Mouse (Mus musculus): ENCODE data around the gene Fam57b.

The Fam57b gene

DNA sequence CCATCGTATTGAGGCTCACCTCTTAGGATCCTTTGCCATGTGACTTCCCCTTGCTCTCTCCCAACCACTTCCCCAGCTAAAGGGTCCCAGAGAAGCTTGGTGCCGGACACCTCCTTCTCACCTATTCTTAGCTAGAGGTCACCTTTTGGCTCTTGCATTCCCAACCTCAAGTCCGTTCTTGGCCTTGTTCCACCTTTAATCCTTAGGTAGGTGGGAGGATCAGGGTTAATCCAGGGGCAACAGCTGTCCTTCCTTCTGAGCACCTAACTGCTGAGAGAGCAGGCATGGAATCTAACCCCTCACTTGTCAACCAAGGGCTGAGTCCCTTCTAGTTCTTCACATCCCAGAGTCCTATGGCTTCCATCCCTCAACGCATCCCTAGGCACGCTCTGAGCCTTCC is 28.5 kb downstream of the Fam57b start:
- DNase-seq (ENCODE audit: low spot score), result no peak

DNA sequence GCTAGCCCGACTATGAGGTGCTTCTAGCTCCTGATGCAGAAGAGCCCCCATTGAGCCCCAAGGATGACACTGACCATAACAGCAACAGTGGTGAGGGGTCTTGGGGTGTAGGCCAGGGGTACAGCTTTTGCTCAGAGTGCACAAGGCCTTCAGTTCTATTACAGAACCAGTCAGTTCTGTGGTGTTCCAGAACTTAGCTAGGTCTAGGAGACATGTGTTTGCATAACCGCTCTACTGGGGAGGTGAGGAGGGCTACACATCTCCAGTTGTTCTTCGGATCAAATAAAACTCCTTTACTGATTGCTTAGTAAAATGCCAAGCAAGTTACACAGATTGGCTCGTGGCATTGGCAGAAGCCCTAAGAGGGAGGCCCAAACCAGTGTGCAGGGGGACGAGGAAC is 34.1 kb downstream of the Fam57b start, which contains the start of gene 4930451I11Rik:
Gene 4930451I11Rik (minus strand): TSS at position 101 of the 400 bp plus-strand sequence.
- no peak for DNase-seq (ENCODE audit: low spot score)

DNA sequence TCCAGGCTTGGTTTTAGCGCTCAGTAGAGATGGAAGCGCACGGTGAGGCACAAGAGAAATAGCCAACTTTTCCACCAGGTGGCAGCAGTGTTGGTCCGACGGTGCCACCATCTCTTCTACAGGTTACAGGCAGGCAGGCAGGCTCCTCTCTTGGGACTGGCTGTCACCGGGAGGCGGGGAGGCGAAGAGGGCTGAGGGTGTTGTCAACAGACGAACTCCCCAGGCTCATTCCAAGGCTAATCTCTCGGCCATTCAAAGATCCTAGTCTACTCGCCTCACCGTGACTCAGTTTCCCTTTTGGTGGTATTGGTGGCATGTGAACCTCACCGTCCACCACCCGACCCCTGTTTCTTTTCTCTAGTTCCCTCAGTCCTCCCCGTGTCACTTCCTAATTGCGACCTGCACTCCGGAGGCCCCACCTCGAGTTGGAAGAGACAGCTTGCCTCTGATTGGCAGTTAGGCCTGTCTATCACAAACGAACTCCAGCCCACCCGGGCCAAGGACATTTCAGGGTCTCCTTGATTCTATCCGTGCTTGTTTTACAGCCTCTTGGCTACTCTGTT is 34.6 kb downstream of the Fam57b start:
- DNase-seq (ENCODE audit: low spot score), result peak; percentile 86

DNA sequence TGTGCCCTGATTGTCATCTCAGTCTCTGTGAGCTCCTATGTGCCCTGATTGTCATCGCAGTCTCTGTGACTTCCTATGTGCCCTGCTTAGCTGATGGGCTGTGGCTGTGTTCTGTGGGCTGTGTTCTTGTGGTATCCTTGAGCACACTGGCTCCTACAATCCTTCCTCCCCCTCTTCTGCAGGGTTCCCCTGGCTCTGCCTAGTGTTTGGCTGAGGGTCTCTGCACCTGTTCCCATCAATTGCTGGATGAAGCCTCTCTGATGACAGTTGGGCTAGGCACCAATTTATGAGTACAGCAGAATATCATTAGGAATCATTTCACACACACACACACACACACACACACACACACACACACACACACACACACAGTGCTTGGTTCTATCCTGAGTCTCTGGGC is 35.8 kb downstream of the Fam57b start:
- DNase-seq (ENCODE audit: low spot score), result no peak

DNA sequence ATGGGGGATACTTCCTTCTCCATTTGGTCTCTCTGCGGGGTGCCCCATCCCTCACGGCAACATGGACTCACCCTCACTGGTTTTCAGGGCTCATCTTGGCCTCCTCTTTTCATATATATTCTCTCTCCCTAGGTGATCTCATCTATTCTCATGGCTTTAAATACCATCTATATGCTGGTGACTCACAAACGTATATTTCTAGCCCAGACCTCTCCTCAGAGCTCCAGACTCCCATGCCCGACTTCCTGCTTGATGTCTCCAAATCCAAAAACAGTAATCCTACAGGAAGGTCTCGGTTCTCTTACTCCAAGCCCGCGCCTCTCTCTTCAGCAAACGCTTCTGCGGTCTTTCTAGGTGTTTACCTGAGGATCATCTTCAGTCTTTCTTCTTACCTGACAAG is 45.8 kb downstream of the Fam57b start:
- DNase-seq (ENCODE audit: low spot score), result no peak

DNA sequence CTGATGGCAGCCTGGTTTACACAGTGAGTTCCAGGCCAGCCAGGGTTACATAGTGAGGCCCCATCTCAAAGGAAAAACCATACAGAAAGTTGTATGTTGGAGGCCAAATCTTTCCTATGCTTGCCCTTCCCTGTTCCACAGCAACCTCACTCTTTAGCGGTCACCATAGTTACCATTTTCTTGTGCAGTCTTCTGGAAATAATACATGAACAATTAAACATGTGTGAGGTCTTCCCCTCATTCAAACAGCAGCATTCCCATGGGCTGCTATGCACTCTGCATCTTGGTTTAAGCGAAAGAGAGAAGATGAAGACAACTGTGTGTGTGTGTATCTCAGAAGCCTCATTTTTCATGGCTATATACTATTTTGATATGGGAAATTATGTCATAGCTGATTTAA is 48.0 kb downstream of the Fam57b start:
- DNase-seq (ENCODE audit: low spot score), result no peak

DNA sequence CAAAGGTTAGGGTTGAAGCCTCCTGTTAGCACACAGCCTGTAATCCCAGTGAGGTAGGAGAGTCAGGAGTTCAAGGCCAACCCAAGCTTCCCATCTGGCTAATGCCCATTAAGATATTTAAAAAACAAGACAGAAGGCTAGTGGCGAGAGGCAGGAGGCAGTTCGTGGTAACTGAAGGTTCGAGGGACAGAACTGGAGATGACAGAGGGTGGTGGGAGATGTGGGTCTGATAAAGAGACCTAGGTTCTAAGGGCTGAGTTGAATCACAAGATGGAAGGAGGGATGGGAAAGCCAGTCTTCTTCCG is 49.6 kb downstream of the Fam57b start, which contains the start of gene Doc2a:
Gene Doc2a (plus strand): TSS at position 301 of the 305 bp plus-strand sequence.
- no peak for DNase-seq (ENCODE audit: low spot score)

DNA sequence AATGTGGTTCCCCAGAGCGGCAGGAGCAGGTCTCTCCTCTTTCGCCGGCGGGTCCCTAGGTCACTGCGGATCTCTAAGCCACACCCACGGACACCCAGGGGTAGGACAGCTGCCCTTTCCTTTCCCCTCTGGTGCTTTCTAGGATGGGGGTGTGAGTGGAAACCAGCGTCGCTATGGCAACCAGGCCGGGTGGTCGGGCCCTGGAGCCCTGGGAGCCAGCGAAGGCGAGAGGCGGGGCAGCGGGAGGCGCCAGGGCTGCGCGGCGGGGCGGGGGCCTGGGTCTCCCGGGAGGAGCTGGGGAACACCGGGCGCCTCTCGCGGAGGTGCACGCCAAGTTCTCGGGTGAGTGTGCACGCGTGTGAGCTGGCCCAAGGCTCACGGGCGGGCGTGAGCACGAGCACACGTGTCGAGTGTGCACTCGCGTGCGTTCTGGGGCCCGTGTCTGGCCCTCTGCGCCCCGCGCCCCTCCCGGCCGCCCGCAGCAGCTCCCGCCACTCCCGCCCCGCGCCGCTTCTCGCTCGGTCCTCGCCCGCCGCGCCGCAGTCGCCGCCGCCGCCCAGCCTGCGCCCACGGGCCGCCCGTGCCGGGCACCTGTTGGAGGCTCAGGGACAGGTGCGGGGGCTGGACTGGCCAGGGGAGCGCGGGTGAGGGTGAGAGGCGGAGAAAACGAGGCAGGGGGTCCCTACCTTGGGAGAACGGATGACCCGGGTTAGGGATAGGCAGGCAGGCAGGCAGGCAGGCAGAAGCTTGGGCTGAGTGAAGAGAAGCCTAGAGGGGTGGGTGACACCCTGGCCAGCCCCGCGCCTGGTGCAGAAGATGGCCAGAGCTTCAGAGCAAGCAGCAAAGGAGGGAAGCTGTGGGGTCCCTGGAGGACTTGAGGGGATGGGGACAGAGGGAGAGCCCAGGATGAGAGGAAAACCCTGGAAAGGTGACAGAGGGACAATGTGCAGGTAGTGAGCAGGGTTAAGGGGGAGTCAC is 50.2 kb downstream of the Fam57b start:
- no peak for DNase-seq (ENCODE audit: low spot score)

DNA sequence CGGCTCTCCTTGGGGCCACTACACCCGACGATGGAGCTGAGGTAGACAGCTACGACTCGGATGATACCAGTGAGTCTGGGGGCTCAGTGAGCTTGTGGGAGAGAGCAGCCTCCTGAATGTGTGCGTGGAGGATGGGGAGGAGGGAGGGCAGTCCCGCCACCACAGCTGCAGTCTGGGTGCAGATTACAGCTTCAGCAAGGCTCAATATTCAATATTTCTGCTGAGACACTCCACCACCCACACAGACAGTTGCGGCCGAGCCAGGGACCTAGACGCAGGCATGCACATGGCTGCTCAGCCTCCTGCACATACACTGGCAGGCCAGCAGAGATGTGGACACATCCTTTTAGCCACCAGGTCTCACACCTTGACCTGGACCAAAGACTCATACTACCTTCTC is 51.3 kb downstream of the Fam57b start:
- no peak for DNase-seq (ENCODE audit: low spot score)

DNA sequence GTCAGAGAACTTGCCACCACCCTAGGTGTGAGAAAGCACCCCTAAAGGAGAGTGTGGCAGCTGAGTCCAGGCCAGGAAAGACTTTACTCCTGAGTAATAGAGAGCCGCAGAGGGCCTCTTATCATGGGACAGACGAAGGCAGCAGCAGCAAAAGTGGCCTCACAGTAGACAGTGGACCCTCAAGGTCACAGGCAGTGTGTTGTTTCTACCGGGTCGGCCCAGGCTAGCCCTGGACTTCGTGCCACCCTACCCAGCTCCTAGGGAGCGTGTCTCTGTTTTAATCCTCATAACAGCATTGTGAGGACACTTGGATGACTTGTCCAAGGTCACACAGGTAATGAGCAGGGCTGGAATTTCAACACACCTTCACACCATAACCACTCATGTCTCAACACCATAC is 52.7 kb downstream of the Fam57b start:
- DNase-seq (ENCODE audit: low spot score), result no peak

DNA sequence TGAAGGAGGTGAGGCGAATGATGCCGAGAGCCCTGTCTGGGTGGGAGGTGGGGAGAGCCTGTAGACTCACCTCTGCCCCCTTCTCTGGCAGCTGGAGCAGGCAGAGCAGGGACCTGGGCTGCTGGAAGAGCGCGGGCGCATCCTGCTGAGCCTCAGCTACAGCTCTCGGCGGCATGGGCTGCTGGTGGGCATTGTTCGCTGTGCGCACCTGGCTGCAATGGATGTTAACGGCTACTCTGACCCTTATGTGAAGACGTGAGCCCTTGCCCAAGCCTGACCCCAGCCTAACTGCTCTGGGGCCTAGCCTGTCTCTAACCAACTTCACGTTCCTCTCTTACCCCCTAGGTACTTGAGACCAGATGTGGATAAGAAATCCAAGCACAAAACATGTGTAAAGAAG is 53.7 kb downstream of the Fam57b start:
- DNase-seq (ENCODE audit: low spot score), result no peak

DNA sequence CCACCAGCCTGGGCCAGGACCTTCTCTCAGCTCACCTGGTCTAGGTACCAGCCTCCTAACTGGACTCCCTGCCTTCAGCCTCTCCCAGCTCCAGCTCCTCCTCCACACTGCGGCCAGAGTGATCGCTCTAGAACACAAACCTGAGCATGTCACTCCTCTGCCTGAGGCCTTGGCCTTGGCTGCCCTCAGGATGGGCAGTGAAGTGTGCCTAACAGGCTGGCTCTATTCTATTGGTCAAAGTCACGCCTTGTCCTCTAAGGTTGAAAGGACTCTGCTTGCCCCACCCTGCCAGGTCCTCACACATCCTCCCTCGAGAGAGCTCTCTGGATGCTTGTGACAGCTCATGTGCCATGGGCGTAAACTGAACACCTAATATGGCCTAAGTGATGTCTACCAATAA is 56.0 kb downstream of the Fam57b start:
- DNase-seq (ENCODE audit: low spot score), result peak; percentile 35

DNA sequence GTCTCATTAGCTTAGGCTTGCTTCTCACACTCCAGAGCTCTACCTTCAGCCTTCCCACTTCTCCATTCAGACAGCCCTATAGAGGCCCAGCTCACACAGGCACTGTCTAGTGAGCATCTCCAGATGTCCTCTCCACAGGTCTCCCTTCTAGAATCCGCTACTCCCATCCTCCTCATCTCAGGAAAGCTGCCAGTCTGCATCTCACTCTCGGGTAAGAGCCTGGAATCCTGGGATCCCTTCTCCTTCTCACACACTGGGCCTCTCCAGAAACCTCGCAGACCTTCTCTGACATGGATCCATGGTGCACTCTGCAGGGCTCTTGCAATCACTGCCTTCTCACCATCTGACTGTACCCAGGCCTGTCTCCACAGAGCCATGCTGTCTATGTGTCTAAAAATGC is 58.2 kb downstream of the Fam57b start:
- DNase-seq (ENCODE audit: low spot score), result no peak

DNA sequence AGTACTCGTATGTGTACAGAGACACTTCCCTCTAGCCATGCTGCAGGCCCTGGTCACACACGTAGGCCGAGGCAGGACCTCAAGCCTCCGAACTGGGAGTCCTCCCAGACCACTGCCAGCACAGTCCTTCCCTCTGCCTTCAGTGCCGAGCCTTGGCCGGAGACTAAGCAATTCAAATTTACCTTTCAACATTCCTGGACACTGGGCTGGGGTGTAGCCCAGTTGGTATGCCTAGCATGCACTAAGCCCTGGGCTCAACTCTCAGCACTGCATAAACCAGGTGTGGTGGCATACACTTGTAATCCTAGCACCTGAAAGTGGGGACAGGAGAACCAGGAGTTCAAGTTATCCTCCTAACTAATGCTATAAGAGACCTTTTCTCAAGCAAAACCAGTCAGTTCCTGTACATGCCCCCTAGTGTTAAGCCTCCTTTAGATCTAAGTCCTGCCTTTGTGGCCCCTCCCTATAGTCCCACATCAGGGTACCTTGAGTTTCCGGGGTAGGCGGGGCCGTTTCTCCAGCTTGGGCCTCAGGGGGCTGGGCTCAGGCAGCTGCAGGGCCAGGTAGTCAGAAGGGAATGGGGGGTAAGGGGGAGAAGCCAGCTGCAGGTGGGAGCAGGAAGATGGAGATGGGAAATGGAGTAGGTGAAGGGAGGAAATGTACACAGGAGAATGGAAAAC is 59.4 kb downstream of the Fam57b start:
- DNase-seq (ENCODE audit: low spot score), result peak; percentile 65

DNA sequence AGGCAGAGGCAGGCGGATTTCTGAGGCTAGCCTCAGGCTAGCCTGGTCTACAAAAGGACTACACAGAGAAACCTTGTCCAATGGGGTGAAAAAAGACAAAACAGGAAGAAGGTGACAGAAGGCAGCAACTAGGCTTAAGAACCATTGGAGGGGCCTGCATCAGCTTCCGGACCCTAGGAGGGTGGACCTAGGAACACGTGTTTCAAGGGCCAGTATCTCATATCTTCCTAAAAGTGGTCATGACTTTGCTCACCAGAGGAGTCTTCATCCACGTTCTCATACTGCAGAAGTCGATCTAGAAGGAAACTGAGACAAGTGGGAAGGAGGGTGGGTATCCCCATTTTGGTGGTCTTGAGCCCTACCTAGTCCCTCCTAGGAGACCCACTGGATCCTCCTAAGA is 63.5 kb downstream of the Fam57b start:
- DNase-seq (ENCODE audit: low spot score), result no peak

DNA sequence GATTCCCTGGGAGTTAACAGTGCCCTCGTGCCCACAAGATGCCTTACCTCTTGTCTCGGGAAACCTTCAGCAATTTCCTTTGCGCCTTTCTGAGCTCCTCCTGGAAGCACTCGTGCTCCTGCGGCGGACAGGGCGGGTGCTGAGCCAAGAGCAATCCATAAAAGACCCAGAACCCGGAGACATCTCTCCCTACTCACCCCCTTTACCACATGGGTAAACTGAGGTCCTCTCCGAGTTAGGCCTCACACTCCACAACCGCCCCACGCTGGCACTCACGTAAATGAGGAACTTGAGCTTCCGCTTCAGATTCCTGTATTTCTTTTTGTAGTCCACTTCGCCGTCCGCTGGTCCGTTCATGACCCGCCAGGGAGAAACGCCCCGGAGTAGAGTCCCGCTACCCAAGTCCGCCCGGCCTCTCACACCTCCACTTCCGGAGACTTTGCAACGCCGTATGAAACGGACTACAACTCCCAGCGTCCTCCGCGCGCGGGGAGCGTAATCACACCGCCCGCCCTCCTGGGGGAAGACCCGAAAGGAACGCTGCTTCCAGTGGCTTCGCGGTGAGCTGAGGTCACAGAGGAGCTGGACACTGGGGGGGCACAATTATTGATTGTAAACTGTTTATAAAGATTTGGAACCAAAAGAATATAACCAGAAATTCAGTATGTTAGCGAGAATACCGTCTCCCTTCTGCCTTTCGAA is 64.1 kb downstream of the Fam57b start, which contains the start of gene Hirip3:
Gene Hirip3 (plus strand): TSS at position 544 of the 702 bp plus-strand sequence.
- peak; percentile 97 for DNase-seq (ENCODE audit: low spot score)

DNA sequence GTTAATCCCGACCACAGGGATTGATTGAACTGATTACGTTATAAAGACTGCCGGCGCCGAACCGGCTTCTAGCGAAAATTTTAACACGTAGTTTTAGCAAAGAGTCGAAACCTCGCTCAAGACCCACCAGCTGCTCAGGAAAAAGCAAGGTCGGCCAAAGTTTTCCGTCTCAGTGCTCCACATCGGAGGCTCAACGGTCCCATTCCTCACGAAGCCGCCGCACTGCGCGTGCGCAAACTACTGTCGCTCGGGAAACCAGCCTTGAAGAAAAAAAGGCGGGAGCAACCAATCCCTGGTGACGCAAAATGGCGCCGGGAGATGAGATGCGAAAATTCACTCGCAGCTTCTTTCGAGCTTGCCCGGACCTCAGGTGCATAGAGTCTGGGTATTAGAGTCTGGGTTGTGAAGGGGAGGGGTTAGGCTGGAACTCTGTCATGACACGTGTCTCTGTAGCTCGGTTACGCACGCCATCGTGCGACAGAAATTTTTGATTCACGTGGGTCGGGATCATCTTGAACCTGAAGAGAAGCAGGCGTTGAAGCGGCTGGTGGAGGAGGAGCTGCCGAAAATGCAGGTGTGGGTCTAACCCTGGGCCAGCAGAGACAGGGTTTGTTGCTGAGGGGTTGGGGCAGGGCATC is 64.8 kb downstream of the Fam57b start, which contains the start of gene Ino80e:
Gene Ino80e (minus strand): TSS at position 231 of the 638 bp plus-strand sequence.
- peak; percentile 94 for DNase-seq (ENCODE audit: low spot score)

DNA sequence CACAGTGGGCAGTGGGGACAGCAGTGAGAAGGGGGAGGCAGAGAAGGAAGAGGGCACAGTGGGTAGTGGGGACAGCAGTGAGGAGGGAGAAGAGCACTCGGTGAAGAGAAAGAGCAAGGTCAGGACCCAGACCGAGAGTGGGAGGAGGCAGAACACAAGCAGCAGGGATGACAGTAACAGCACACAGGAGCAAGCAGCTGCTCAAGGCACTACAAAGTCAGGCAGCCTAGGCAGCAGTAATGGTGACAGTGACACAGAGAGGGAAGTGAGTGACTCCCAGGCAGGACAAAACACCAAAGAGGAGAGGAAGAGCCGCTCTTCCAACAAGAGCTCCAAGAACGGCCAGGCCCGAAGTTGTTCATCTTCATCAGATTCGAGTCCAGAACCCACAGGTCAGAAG is 66.3 kb downstream of the Fam57b start:
- DNase-seq (ENCODE audit: low spot score), result no peak

DNA sequence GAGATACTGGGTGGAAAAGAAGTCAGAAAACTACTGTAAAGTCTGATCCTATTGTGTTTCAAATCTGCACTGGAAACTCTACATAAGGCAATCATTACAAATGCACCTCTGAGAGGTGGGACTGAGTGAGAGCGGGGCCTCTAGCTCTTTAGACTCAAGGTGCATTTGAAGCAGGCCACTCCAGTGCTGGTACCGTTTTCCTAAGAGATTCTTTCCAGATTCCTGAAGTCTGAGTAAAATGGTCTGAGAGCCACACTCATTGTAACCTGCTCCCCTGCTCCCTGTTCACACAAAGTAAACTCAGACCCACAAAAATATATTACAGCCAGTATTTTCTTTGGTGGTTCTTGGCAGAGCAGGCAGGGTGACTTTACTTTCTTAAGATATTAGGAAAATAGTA is 70.1 kb downstream of the Fam57b start:
- no peak for DNase-seq (ENCODE audit: low spot score)

DNA sequence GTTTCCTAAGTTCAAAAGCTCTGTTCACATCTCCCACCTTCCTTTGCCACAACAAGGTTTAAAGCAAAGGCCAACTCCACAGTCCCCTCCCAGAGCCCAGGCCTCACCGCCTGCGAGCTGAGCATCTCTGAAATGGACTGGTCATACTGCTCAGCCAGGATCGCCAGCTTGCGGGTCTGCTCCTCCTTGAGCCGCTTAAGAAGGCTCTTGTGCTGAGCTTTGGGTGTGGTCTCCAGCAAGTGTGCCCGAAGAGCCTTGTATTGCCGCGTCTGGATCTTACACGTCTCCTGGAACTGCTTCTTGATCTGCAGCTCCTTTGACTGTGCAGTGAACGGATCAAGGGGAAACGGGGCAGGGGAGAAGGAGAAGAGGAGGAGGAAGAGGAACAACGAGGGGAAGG is 70.5 kb downstream of the Fam57b start:
- DNase-seq (ENCODE audit: low spot score), result no peak

DNA sequence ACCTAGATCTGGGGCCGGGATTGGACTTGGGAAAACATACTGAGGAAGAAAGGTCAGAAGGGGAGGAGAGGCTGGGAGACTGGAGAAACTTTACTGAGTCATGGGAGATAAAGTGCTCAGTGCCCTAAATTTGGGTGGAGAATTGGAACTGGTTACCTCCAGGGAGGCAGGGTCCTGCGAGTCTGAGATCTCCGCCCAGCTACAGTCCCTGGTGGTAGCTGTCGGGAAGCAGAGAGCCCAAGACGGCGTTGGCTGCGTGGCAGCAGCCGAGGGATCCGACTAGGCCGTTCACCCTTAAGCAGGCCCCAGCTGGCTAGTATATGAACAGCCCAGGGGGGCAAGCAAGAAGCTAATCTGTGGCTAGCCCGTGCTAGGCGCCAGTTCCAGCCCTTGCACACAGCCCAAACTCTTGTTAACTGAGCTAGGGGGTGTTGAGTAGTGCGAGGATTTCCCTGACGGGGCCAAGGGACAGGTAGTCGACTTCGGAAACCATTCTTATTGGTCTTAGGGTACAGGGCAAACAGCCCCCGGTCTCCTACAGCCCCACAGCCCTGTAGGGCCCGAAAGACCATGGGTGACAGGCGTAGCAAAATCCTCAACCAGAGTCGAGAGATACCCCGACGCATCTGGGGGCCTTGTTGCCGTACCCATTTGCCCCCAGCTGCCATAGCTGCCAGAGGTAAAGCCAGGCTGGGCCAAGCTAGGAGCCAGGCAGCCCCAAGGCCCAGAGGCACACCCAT is 72.5 kb downstream of the Fam57b start:
- DNase-seq (ENCODE audit: low spot score), result no peak
